Comparison of ENCODE assay signal across 9 mouse cellular contexts in the genomic region with DNA sequence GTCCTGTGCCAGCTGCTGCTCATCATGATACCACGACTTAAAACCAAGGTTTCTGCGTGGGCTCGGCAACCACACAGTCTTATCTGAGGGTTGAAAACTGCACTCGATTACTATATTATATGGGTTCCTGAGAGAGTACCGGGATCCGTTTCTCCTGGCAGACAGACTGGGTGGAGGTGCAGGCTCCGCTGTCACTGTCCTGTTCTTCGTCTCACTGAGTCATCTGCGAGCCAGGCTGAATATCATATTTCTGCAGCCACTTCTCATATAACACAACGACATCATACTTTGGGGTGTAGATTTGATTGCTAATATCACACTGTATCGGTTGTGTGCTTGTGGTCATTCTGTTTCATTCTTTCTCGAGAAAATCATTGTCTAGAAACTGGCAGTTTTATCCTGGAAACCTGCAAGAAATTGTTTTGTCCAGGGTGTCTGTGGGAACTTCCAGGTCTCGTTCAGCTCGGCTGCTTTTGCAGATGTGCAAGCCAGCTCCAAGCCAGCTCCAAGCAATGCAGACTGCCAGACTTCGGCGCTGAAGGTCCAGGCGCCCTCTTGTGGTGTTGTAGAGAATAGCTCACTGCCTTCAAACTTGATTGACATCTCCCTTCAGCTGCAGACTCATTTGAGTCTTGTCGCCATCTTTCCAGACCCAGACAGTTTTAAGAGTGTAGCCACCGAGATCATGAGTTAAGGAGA.
A peak's percentile ranks its signal among the peaks of the same experiment; 100 is the strongest.
DNase-seq lines count a peak whose midpoint lies in the region; ATAC-seq and TF ChIP-seq lines count a peak whose summit lies in the region.
"Had no signal": no experiment of that assay in that cellular context is flagged by ENCODE, and none has a peak within 500 bp of the region (broad histone marks: within the 10 kb centered on the region; RNA-seq: fewer than 3 reads in every experiment).

No protein-coding gene starts in this region.

- no peak overlapping the region for H3K9ac ChIP-seq in heart, embryonic 13.5 days
- H3K9ac ChIP-seq: midbrain, embryonic 12.5 days had no signal

- TF ChIP-seq CTCF in E14TG2a.4 (conservative IDR thresholded peaks at IDR 0.05; ENCODE audit: low read length), result peak; percentile 87
- peak; percentile 95 for TF ChIP-seq CTCF in layer of hippocampus, adult 2 months (conservative IDR thresholded peaks at IDR 0.05)
- peak; percentile 64; the same call in 1 of the 2 replicates for TF ChIP-seq CTCF in thymus, adult 2 months (IDR thresholded peaks at IDR 0.05; ENCODE audit: borderline replicate concordance, control insufficient read depth, extremely low read depth, insufficient read depth, low read length, poor library complexity)

- H3K36me3 ChIP-seq in heart, embryonic 13.5 days, result no peaks in the 10 kb centered on the region
- H3K36me3 ChIP-seq in heart, embryonic 10.5 days, result no peaks in the 10 kb centered on the region
- H3K36me3 ChIP-seq in E14TG2a.4 (ENCODE audit: insufficient read depth, low read length), result no peaks in the 10 kb centered on the region
- no peaks in the 10 kb centered on the region for H3K36me3 ChIP-seq in thymus, adult 2 months (ENCODE audit: control insufficient read depth, insufficient read depth, low read length)
- H3K36me3 ChIP-seq: midbrain, embryonic 12.5 days had no signal

- peak overlapping the region; percentile 18; the same call in 1 of the 2 replicates for H3K4me2 ChIP-seq in heart, embryonic 13.5 days
- H3K4me2 ChIP-seq: midbrain, embryonic 12.5 days had no signal

- no peak for TF ChIP-seq POLR2A in thymus, adult 2 months (IDR thresholded peaks at IDR 0.05; ENCODE audit: control insufficient read depth, extremely low read depth, insufficient read depth, low read length, poor library complexity)

- H3K27me3 ChIP-seq in heart, embryonic 13.5 days (replicated peaks), result 0 out of 2 replicates have a peak, but pooled peaks cover 8% of the 10 kb centered on the region
- peaks cover 17% of the 10 kb centered on the region; the same call in 1 of the 2 replicates for H3K27me3 ChIP-seq in heart, embryonic 10.5 days (ENCODE audit: insufficient read depth, poor library complexity, severe bottlenecking)
- H3K27me3 ChIP-seq in E14TG2a.4 (ENCODE audit: insufficient read depth, low read length), result no peaks in the 10 kb centered on the region
- no peaks in the 10 kb centered on the region for H3K27me3 ChIP-seq in thymus, adult 2 months (ENCODE audit: control insufficient read depth, insufficient read depth, low read length)
- H3K27me3 ChIP-seq: midbrain, embryonic 12.5 days had no signal

- WGBS in heart, embryonic 13.5 days, result 38% methylated on average over 19 of the region's 19 CpGs
- WGBS in heart, embryonic 10.5 days, result 53% methylated on average over 19 of the region's 19 CpGs
- WGBS in thymus, adult 2 months, result 48% methylated on average over 19 of the region's 19 CpGs

- H3K4me3 ChIP-seq in heart, embryonic 13.5 days, result no peak overlapping the region
- no peak overlapping the region for H3K4me3 ChIP-seq in heart, embryonic 10.5 days
- no peak overlapping the region for H3K4me3 ChIP-seq in E14TG2a.4 (replicated peaks; ENCODE audit: low read length)
- H3K4me3 ChIP-seq in layer of hippocampus, adult 2 months, result no peak overlapping the region
- no peak overlapping the region for H3K4me3 ChIP-seq in thymus, adult 2 months (ENCODE audit: control insufficient read depth, insufficient read depth, low read length)
- H3K4me3 ChIP-seq: midbrain, embryonic 12.5 days had no signal

- H3K4me1 ChIP-seq in heart, embryonic 13.5 days, result peaks cover 25% of the 10 kb centered on the region
- H3K4me1 ChIP-seq in heart, embryonic 10.5 days, result peaks cover 8% of the 10 kb centered on the region
- H3K4me1 ChIP-seq in E14TG2a.4 (replicated peaks; ENCODE audit: low read depth, low read length), result peaks cover 13% of the 10 kb centered on the region
- no peaks in the 10 kb centered on the region for H3K4me1 ChIP-seq in thymus, adult 2 months (replicated peaks; ENCODE audit: control insufficient read depth, insufficient read depth, low read length)
- H3K4me1 ChIP-seq: midbrain, embryonic 12.5 days had no signal

- no peak overlapping the region for H3K27ac ChIP-seq in heart, embryonic 13.5 days (replicated peaks)
- H3K27ac ChIP-seq in heart, embryonic 10.5 days, result no peak overlapping the region
- H3K27ac ChIP-seq in layer of hippocampus, adult 2 months, result no peak overlapping the region
- H3K27ac ChIP-seq in thymus, adult 2 months (ENCODE audit: control insufficient read depth, insufficient read depth, low read length), result no peak overlapping the region
- H3K27ac ChIP-seq: midbrain, embryonic 12.5 days had no signal

- no peaks in the 10 kb centered on the region for H3K9me3 ChIP-seq in heart, embryonic 13.5 days
- no peaks in the 10 kb centered on the region for H3K9me3 ChIP-seq in heart, embryonic 10.5 days
- H3K9me3 ChIP-seq in E14TG2a.4 (ENCODE audit: low read length), result no peaks in the 10 kb centered on the region
- H3K9me3 ChIP-seq: midbrain, embryonic 12.5 days had no signal

- DNase-seq in heart, embryonic 10.5 days (ENCODE audit: low spot score), result no peak
- DNase-seq in cerebellum, postnatal 10 days, result peak; percentile 72 to 78
- DNase-seq in gastrocnemius, postnatal 10 days, result peak; percentile 64
- peak; percentile 48 to 72 for DNase-seq in layer of hippocampus, adult 2 months (ENCODE audit: low spot score in 2 of 2)
- DNase-seq in thymus, adult 2 months, result peak; percentile 38

- ATAC-seq in heart, embryonic 13.5 days (ENCODE audit: extremely low read depth, insufficient number of reproducible peaks, low FRiP score, low TSS enrichment), result no peak
- ATAC-seq in megakaryocyte progenitor cell, adult 5-6 weeks (replicated peaks; ENCODE audit: poor library complexity), result peak; percentile 74
